Mouse (Mus musculus) neural tube, embryonic 11.5 days (tissue): ENCODE data around the gene Zc3h10. TPM values are rescaled to one million over a fixed set of nuclear protein-coding genes. Genes with fewer than 3 reads are reported as not detected.
"Not testable (repeated sequence)": the region's sequence is repeated elsewhere in the genome, so short reads cannot be mapped to it uniquely, and the experiment has no call there.

Experiments
- ATAC-seq: fragments of 200-750 bp; cut with Nextera tagmentation; 2 replicates; pipeline ENCODE4 v1.8.0; 2017; ENCODE audit warnings: moderate number of reproducible peaks, mild to moderate bottlenecking, moderate TSS enrichment, moderate library complexity; ENCODE audit not compliant: insufficient read depth, low FRiP score, low TSS enrichment
- DNase-seq: peaks from one replicate; pipeline ENCODE4 v3.0.0-alpha.2; 2015; ENCODE audit warnings: low spot score
- H3K27ac ChIP-seq: fragments of 300-500 bp; sonication (generic); 2 replicates; pipeline ENCODE4 v1.5.1; 2014; ENCODE audit warnings: low read depth, mild to moderate bottlenecking, low read length
- H3K27me3 ChIP-seq: fragments of 300-500 bp; sonication (generic); 2 replicates; pipeline ENCODE4 v1.6.1; 2014; ENCODE audit warnings: mild to moderate bottlenecking, low read length, mixed read lengths; ENCODE audit not compliant: control insufficient read depth, insufficient read depth
- H3K36me3 ChIP-seq: fragments of 300-500 bp; sonication (generic); 2 replicates; pipeline ENCODE4 v1.6.1; 2014; ENCODE audit warnings: mild to moderate bottlenecking, low read length, moderate library complexity, mixed read lengths; ENCODE audit not compliant: control insufficient read depth, insufficient read depth
- H3K4me1 ChIP-seq: fragments of 300-500 bp; sonication (generic); 2 replicates; pipeline ENCODE4 v1.6.1; 2014; ENCODE audit warnings: low read length, mixed read lengths; ENCODE audit not compliant: control insufficient read depth, insufficient read depth
- H3K4me2 ChIP-seq: fragments of 300-500 bp; sonication (generic); 2 replicates; pipeline ENCODE4 v1.6.1; 2014; ENCODE audit warnings: low read depth, mild to moderate bottlenecking, moderate library complexity
- H3K4me3 ChIP-seq: fragments of 300-500 bp; sonication (generic); 2 replicates; pipeline ENCODE4 v1.5.1; 2014; ENCODE audit warnings: low read depth, low read length
- H3K9ac ChIP-seq: fragments of 300-500 bp; sonication (generic); 2 replicates; pipeline ENCODE4 v1.6.1; 2014; ENCODE audit warnings: mild to moderate bottlenecking, low read length
- H3K9me3 ChIP-seq: fragments of 300-500 bp; sonication (generic); 2 replicates; pipeline ENCODE4 v1.6.1; 2016; ENCODE audit warnings: low read length; ENCODE audit not compliant: control insufficient read depth
- WGBS: fragments of 180-500 bp; shearing (Covaris S2); extraction: QIAGEN DNeasy Blood & Tissue Kit; methylation state at CpG from one replicate; pipeline ENCODE4 v1.1.7; 2014; 5-methylcytosine and 5-hydroxymethylcytosine counted together
- polyA plus RNA-seq: library from polyadenylated mRNA; unstranded; fragments of >200 nt; fragmentation: Nextera tagmentation; extraction: Ambion mirVana; gene quantifications from 2 replicates; pipeline ENCODE4 v1.2.1, GENCODE M21; 2014

Gene Zc3h10
- polyA plus RNA-seq, 1 experiment from 2014 or later: 18.3 TPM

DNA sequence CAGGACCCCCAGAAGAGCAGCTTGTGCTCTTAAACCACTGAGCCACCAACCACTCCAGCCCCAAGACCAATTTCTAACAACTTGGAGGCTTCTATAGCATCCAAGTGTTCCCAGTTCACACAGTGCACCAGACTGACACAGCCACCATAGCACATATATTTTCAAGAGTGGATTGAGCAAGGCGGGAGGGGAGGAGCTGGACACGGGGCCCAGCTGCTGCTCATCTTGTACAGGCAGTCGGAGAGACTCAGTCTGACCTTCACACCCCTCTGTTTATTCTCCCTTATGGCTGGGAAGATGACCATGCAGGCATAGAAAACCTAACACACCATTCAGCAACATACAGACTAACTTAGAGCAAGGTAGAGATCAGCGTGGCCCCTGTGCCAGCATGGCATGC is 37.7 kb downstream of the Zc3h10 start:
- Histone ChIP-seq H3K27ac (no peak overlapping the region), H3K9ac (no peak overlapping the region), H3K9me3 (no peaks in the 10 kb centered on the region), H3K27me3 (no peaks in the 10 kb centered on the region), H3K36me3 (0 out of 2 replicates have a peak, but pooled peaks cover 2% of the 10 kb centered on the region), H3K4me3 (no peak overlapping the region), H3K4me1 (no peaks in the 10 kb centered on the region), H3K4me2 (no peak overlapping the region)
- DNase-seq: no peak
- no peak for ATAC-seq
- 80% methylated on average over 4 of the region's 4 CpGs for WGBS

- 90% methylated on average over 9 of the region's 9 CpGs for WGBS
- no peak for DNase-seq
These were observed 38.4 kb downstream of the Zc3h10 start for GRCm38 (mm10) chr10:128509203-128509602.

DNA sequence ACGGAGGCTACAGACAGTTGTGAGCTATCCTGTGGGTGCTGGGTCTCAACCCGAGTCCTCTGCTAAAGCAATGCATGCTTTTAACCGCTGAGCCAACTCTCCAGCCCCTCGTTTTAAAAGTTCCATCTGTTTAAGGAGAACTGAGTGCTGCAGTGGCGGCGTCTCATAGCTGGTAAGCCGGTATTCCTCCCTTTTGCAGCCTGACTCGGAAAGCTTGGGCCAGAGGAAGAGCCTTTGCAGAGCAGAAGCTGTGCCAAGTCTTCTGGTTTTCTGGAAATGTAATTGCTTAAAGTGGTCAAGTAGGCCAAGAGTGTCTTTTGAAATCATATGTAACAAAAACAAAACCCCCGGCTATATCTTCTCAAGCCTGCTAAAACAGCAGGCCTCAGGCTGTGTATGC is 39.3 kb downstream of the Zc3h10 start:
- H3K4me2 ChIP-seq: no peak overlapping the region

More at GRCm38 (mm10) chr10:128509203-128509602, 38.4 kb downstream of the Zc3h10 start:
- no peak overlapping the region for H3K4me2 ChIP-seq
- no peak for ATAC-seq
- no peak overlapping the region for H3K4me3 ChIP-seq
- no peaks in the 10 kb centered on the region for H3K27me3 ChIP-seq
- no peaks in the 10 kb centered on the region for H3K4me1 ChIP-seq
- no peak overlapping the region for H3K27ac ChIP-seq
- H3K9ac ChIP-seq: no peak overlapping the region
- H3K36me3 ChIP-seq: 0 out of 2 replicates have a peak, but pooled peaks cover 2% of the 10 kb centered on the region
- no peaks in the 10 kb centered on the region for H3K9me3 ChIP-seq

GRCm38 (mm10) chr10:128505974-128506373 is 41.6 kb downstream of the Zc3h10 start:
- no peak overlapping the region for H3K4me3 ChIP-seq
- H3K9ac ChIP-seq: no peak overlapping the region
- H3K9me3 ChIP-seq: no peaks in the 10 kb centered on the region
- DNase-seq: no peak
- H3K4me1 ChIP-seq: no peaks in the 10 kb centered on the region
- H3K27ac ChIP-seq: no peak overlapping the region
- ATAC-seq: no peak
- no peak overlapping the region for H3K4me2 ChIP-seq
- 94% methylated on average over 14 of the region's 14 CpGs for WGBS
- no peaks in the 10 kb centered on the region for H3K27me3 ChIP-seq
- H3K36me3 ChIP-seq: 0 out of 2 replicates have a peak, but pooled peaks cover 2% of the 10 kb centered on the region

More for the DNA sequence above, 39.3 kb downstream of the Zc3h10 start:
- 0 out of 2 replicates have a peak, but pooled peaks cover 2% of the 10 kb centered on the region for H3K36me3 ChIP-seq
- no peak overlapping the region for H3K27ac ChIP-seq
- 84% methylated on average over 9 of the region's 9 CpGs for WGBS
- no peaks in the 10 kb centered on the region for H3K4me1 ChIP-seq
- ATAC-seq (no peak), DNase-seq (no peak)
- H3K9me3 ChIP-seq: no peaks in the 10 kb centered on the region
- no peaks in the 10 kb centered on the region for H3K27me3 ChIP-seq
- no peak overlapping the region for H3K9ac ChIP-seq
- H3K4me3 ChIP-seq: no peak overlapping the region

- not testable (repeated sequence) for H3K36me3 ChIP-seq, H3K27me3 ChIP-seq, H3K4me1 ChIP-seq, H3K9ac ChIP-seq, DNase-seq, H3K4me3 ChIP-seq, H3K9me3 ChIP-seq, H3K27ac ChIP-seq, ATAC-seq, H3K4me2 ChIP-seq
- 95% methylated on average over 5 of the region's 5 CpGs for WGBS
These were observed 42.3 kb downstream of the Zc3h10 start for GRCm38 (mm10) chr10:128505371-128505667.

- WGBS: 78% methylated on average over 9 of the region's 9 CpGs
- no peak overlapping the region for H3K9ac ChIP-seq
- no peak overlapping the region for H3K4me3 ChIP-seq
- no peaks in the 10 kb centered on the region for H3K4me1 ChIP-seq
- no peak overlapping the region for H3K27ac ChIP-seq
- no peaks in the 10 kb centered on the region for H3K9me3 ChIP-seq
- no peak for DNase-seq
- no peak overlapping the region for H3K4me2 ChIP-seq
- no peaks in the 10 kb centered on the region for H3K27me3 ChIP-seq
- no peaks in the 10 kb centered on the region for H3K36me3 ChIP-seq
- ATAC-seq: no peak
These were observed 42.8 kb downstream of the Zc3h10 start for GRCm38 (mm10) chr10:128504641-128505370.

- Histone ChIP-seq H3K4me1 (0 out of 2 replicates have a peak, but pooled peaks cover 3% of the 10 kb centered on the region), H3K9ac (no peak overlapping the region), H3K9me3 (no peaks in the 10 kb centered on the region), H3K27ac (no peak overlapping the region), H3K4me3 (no peak overlapping the region), H3K36me3 (no peaks in the 10 kb centered on the region), H3K4me2 (no peak overlapping the region), H3K27me3 (no peaks in the 10 kb centered on the region)
- ATAC-seq (no peak), DNase-seq (no peak)
- WGBS: 87% methylated on average over 3 of the region's 3 CpGs
These were observed 43.6 kb downstream of the Zc3h10 start for GRCm38 (mm10) chr10:128504012-128504411.

DNA sequence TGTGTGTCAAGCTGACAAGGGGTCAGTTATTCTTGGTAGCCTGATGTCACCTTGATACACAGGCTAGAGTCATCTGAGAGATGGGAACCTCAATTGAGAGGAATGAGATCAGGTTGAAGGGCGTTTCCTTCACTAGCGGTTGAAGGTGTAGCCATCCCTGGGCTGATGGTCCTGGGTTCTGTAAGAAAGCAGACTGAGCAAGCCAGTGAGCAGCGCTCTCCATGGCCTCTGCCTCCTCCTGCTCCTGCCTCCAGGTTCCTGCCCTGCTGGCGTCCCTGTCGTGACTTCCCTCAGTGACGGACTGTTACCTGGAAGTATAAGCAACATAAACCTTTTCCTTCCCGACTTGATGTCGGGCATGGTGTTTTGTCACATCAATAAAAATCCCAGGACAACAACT is 44.0 kb downstream of the Zc3h10 start:
- H3K4me2 ChIP-seq: no peak overlapping the region
- no peaks in the 10 kb centered on the region for H3K36me3 ChIP-seq
- WGBS: 75% methylated on average over 8 of the region's 8 CpGs
- no peak for DNase-seq
- no peaks in the 10 kb centered on the region for H3K9me3 ChIP-seq
- no peak for ATAC-seq
- no peak overlapping the region for H3K27ac ChIP-seq
- H3K9ac ChIP-seq: no peak overlapping the region
- no peaks in the 10 kb centered on the region for H3K27me3 ChIP-seq
- no peak overlapping the region for H3K4me3 ChIP-seq
- 0 out of 2 replicates have a peak, but pooled peaks cover 3% of the 10 kb centered on the region for H3K4me1 ChIP-seq

DNA sequence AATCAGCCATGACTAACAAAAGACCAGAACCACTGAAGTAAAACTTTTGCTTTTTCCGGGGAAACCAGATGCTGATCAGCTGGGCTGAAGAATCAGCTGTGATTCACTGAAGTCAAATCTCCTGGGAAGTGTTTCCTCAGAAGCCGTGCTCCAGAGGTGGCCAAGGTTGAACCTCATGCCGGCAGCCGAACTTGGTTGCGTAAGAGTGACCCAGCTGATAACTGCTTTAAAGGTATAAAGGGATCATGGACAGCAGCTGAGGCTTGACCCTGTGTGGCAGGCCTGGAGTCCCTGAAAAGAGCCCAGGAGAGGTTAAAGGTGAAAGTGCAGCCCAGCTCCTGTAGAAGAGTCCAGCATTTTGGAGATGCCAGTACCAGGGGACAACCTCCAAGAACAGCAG is 45.2 kb downstream of the Zc3h10 start:
- Histone ChIP-seq H3K9me3 (no peaks in the 10 kb centered on the region), H3K4me1 (peaks cover 6% of the 10 kb centered on the region; the same call in 1 of the 2 replicates), H3K36me3 (no peaks in the 10 kb centered on the region), H3K4me3 (no peak overlapping the region), H3K27me3 (no peaks in the 10 kb centered on the region), H3K4me2 (no peak overlapping the region), H3K27ac (no peak overlapping the region), H3K9ac (no peak overlapping the region)
- ATAC-seq: no peak
- 80% methylated on average over 5 of the region's 5 CpGs for WGBS
- DNase-seq: no peak
